Mouse (Mus musculus) thymus, postnatal 4 days (tissue): ENCODE data around the gene Rtp3.

Experiments used
- DNase-seq: peaks from one replicate; pipeline ENCODE4 v3.0.0; 2021

Rtp3 gene

DNA sequence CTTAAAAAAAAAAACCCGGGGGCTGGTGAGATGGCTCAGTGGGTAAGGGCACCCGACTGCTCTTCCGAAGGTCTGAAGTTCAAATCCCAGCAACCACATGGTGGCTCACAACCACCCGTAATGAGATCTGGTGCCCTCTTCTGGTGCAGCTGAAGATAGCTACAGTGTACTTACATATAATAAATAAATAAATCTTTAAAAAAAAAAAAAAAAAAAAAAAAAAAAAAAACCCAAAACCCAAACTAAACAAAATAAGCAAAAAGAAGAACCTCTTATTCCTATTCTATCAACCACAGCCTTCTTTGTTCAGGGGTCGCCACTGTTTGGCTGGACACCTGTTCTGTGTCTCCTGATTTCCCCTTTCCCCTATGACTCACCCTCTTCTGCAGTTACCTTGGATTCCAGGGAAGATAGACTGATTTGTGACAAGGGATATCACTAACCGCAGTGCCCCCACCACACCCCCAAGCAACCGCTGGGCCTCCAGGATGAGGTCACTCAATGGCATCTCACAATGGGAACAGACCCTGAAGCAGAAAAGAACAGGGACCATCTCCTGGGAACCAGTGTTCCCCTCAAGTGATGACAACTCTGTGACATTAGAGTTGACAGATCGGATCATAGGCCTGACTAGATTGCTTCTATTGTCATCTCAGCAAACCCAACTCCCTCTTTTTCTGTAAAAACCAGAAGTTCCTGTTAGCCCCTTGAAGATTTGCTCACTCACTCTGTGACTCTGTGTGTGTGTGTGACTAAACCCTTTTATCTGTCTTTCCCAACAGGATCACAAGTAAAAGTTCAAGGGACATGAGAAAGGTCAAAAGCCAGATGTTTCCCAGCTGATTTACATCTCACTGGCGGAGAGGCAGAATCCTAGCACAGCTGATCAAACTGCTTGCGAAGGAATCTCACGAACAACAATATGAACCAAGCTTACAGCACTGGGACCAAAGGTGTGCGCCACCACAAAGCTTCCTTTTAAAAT is 52.6 kb downstream of the Rtp3 start:
- DNase-seq: peak; percentile 38

DNA sequence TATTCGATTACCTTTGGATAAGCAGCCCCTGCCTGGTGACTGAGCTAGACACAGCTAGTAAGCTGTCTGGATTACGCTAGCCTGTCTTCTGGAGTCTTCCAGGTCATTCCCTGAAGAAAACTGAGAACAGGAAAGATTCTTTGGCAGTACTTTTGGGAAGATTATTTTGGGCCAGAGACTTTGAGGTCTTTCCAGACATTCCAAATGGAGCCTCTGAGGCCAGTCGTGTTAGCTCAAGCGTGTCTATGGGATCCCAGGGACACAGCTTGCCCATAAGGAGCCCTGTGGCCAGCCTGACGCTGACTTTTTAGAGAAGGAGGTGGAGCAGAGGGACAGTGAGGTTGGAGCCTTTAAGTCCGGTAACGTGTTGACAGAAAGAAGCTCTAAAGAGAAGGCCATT is 54.4 kb downstream of the Rtp3 start:
- no peak for DNase-seq
